Mouse (Mus musculus) forebrain, postnatal 0 days (tissue): ENCODE data around the gene Sox2. TPM values are rescaled to one million over a fixed set of nuclear protein-coding genes. Genes with fewer than 3 reads are reported as not detected.

ENCODE experiments used
- ATAC-seq: fragments of 200-750 bp; cut with Nextera tagmentation; 2 replicates; pipeline ENCODE4 v1.8.0; 2017; ENCODE audit warnings: mild to moderate bottlenecking, moderate library complexity
- DNase-seq: peaks from one replicate; pipeline ENCODE4 v3.0.0-alpha.2; 2015
- H3K27ac ChIP-seq: fragments of 300-500 bp; sonication (generic); 2 replicates; pipeline ENCODE4 v1.5.1; 2014; ENCODE audit warnings: low read depth, mild to moderate bottlenecking, antibody characterized with exemption, low read length, moderate library complexity, mixed read lengths
- H3K27me3 ChIP-seq: fragments of 300-500 bp; sonication (generic); 2 replicates; pipeline ENCODE4 v1.6.1; 2014; ENCODE audit warnings: mild to moderate bottlenecking, low read length, mixed read lengths; ENCODE audit not compliant: insufficient read depth
- H3K36me3 ChIP-seq: fragments of 300-500 bp; sonication (generic); 2 replicates; pipeline ENCODE4 v1.6.1; 2014; ENCODE audit warnings: mild to moderate bottlenecking, moderate library complexity; ENCODE audit not compliant: insufficient read depth
- H3K4me1 ChIP-seq: fragments of 300-500 bp; sonication (generic); 2 replicates; pipeline ENCODE4 v1.6.1; 2014; ENCODE audit warnings: antibody characterized with exemption; ENCODE audit not compliant: insufficient read depth
- H3K4me2 ChIP-seq: fragments of 300-500 bp; sonication (generic); 2 replicates; pipeline ENCODE4 v1.6.1; 2014; ENCODE audit warnings: low read depth, mild to moderate bottlenecking, moderate library complexity
- H3K4me3 ChIP-seq: fragments of 300-500 bp; sonication (generic); 2 replicates; pipeline ENCODE4 v1.5.1; 2014; ENCODE audit warnings: low read depth, low read length, mixed read lengths
- H3K9ac ChIP-seq: fragments of 300-500 bp; sonication (generic); 2 replicates; pipeline ENCODE4 v1.6.1; 2014; ENCODE audit warnings: mild to moderate bottlenecking
- H3K9me3 ChIP-seq: fragments of 300-500 bp; sonication (generic); 2 replicates; pipeline ENCODE4 v1.6.1; 2016; ENCODE audit warnings: low read length
- CTCF ChIP-seq: sonication (generic); IDR thresholded peaks from 2 replicates; pipeline ENCODE4 v1.5.1; 2016; ENCODE audit warnings: antibody characterized with exemption, control low read depth, low read depth
- WGBS: fragments of 180-500 bp; shearing (Covaris S2); extraction: QIAGEN DNeasy Blood & Tissue Kit; methylation state at CpG from one replicate; pipeline ENCODE4 v1.1.7; 2014; 5-methylcytosine and 5-hydroxymethylcytosine counted together
- polyA plus RNA-seq: library from polyadenylated mRNA; unstranded; fragments of >200 nt; fragmentation: Nextera tagmentation; extraction: Ambion mirVana; gene quantifications from 2 replicates; pipeline ENCODE4 v1.2.1, GENCODE M21; 2015
- total RNA-seq: library from RNA; depleted of rRNA; stranded (reverse); fragments of >200 nt; gene quantifications from 2 replicates; pipeline ENCODE4 v1.2.3, GENCODE M21; 2014

Gene Sox2
- total and polyA plus RNA-seq, 2 experiments from 2014 or later = 31.0 to 120 TPM

- Histone ChIP-seq H3K4me2 (peak overlapping the region; percentile 88), H3K9ac (peak overlapping the region; percentile 61), H3K27ac (peak overlapping the region; percentile 92), H3K36me3 (no peaks in the 10 kb centered on the region), H3K4me3 (peak overlapping the region; percentile 39), H3K27me3 (no peaks in the 10 kb centered on the region), H3K9me3 (no peaks in the 10 kb centered on the region), H3K4me1 (peaks cover 6% of the 10 kb centered on the region)
- ATAC-seq (peak; percentile 76), DNase-seq (peak; percentile 85)
- TF ChIP-seq CTCF = no peak
- WGBS = under 1% methylated on average over 58 of the region's 58 CpGs
These were observed 13.8 kb downstream of the Sox2 start for GRCm38 (mm10) chr3:34663701-34664635.

GRCm38 (mm10) chr3:34664636-34665531, 14.7 kb downstream of the Sox2 start:
- H3K36me3 ChIP-seq = no peaks in the 10 kb centered on the region
- WGBS = 4% methylated on average over 31 of the region's 31 CpGs
- H3K4me2 ChIP-seq = peak overlapping the region; percentile 88
- no peak for TF ChIP-seq CTCF
- peak overlapping the region; percentile 39 for H3K4me3 ChIP-seq
- no peaks in the 10 kb centered on the region for H3K27me3 ChIP-seq
- DNase-seq = peak; percentile 51
- H3K9ac ChIP-seq = peak overlapping the region; percentile 61
- peaks cover 6% of the 10 kb centered on the region for H3K4me1 ChIP-seq
- peak overlapping the region; percentile 92 for H3K27ac ChIP-seq
- ATAC-seq = no peak; the same call in 1 of the 2 replicates
- no peaks in the 10 kb centered on the region for H3K9me3 ChIP-seq

GRCm38 (mm10) chr3:34665751-34666665, 15.8 kb downstream of the Sox2 start:
- peak overlapping the region; percentile 61; the same call in 1 of the 2 replicates for H3K9ac ChIP-seq
- H3K27me3 ChIP-seq = no peaks in the 10 kb centered on the region
- WGBS = 11% methylated on average over 10 of the region's 10 CpGs
- no peaks in the 10 kb centered on the region for H3K36me3 ChIP-seq
- H3K27ac ChIP-seq = peak overlapping the region; percentile 92
- ATAC-seq = no peak
- H3K9me3 ChIP-seq = no peaks in the 10 kb centered on the region
- H3K4me3 ChIP-seq = no peak overlapping the region
- DNase-seq = no peak
- H3K4me2 ChIP-seq = peak overlapping the region; percentile 88
- peak; percentile 19; the same call in 1 of the 2 replicates for TF ChIP-seq CTCF
- peaks cover 10% of the 10 kb centered on the region for H3K4me1 ChIP-seq

GRCm38 (mm10) chr3:34667180-34667579, 17.0 kb downstream of the Sox2 start:
- no peak overlapping the region for H3K4me2 ChIP-seq
- H3K27me3 ChIP-seq = no peaks in the 10 kb centered on the region
- TF ChIP-seq CTCF = no peak
- WGBS = 36% methylated on average over 2 of the region's 2 CpGs
- H3K9ac ChIP-seq = no peak overlapping the region
- H3K4me3 ChIP-seq = no peak overlapping the region
- ATAC-seq (no peak), DNase-seq (no peak)
- H3K4me1 ChIP-seq = peaks cover 6% of the 10 kb centered on the region
- peak overlapping the region; percentile 15 for H3K27ac ChIP-seq
- no peaks in the 10 kb centered on the region for H3K36me3 ChIP-seq
- H3K9me3 ChIP-seq = no peaks in the 10 kb centered on the region

- H3K4me3 ChIP-seq = no peak overlapping the region
- TF ChIP-seq CTCF = no peak
- WGBS = 6% methylated on average over 18 of the region's 18 CpGs
- peaks cover 6% of the 10 kb centered on the region for H3K4me1 ChIP-seq
- no peaks in the 10 kb centered on the region for H3K9me3 ChIP-seq
- H3K9ac ChIP-seq = no peak overlapping the region
- ATAC-seq = no peak
- H3K27ac ChIP-seq = no peak overlapping the region
- no peaks in the 10 kb centered on the region for H3K36me3 ChIP-seq
- no peak for DNase-seq
- peak overlapping the region; percentile 20; the same call in 1 of the 2 replicates for H3K4me2 ChIP-seq
- no peaks in the 10 kb centered on the region for H3K27me3 ChIP-seq
These were observed 17.9 kb downstream of the Sox2 start for GRCm38 (mm10) chr3:34667881-34668817.
